Mouse (Mus musculus) left cerebral cortex, postnatal 25 days (tissue): ENCODE measurements around the gene Ccdc183. TPM values are rescaled to one million over a fixed set of nuclear protein-coding genes. Genes with fewer than 3 reads are reported as not detected.
A peak's percentile ranks its signal among the peaks of the same experiment; 100 is the strongest.

Experiments used
- DNase-seq, 2 experiments: peaks; one replicate each; pipeline ENCODE4 v3.0.0; 2022; ENCODE audit warnings: low spot score in 2 of 2, mixed read lengths in 1 of 2
- intact Hi-C: fragments of 180-260 bp; cut with DNase I; formaldehyde crosslinking; loops from one replicate; pipeline ENCODE4 v1.15.1; 2025
- total RNA-seq, 2 experiments: library from RNA; stranded (reverse); gene quantifications; 2 replicates each; pipeline ENCODE4 v1.2.3; 2021

Ccdc183 gene
- total RNA-seq, 2 experiments from 2014 or later: not detected

- intact Hi-C loops: no loop called here
- peak; percentile 59 to 71 for DNase-seq
Measured at GRCm38 (mm10) chr2:25579737-25580460, 37.6 kb downstream of the Ccdc183 start.

- no peak for DNase-seq
Measured at GRCm38 (mm10) chr2:25578796-25579736, 38.4 kb downstream of the Ccdc183 start.

GRCm38 (mm10) chr2:25577951-25578795 lies 39.3 kb downstream of the Ccdc183 start:
- no peak for DNase-seq
- intact Hi-C loops: no loop called here

More at GRCm38 (mm10) chr2:25578796-25579736, 38.4 kb downstream of the Ccdc183 start:
- intact Hi-C loops: no loop called here

- intact Hi-C loops: no loop called here
- DNase-seq: peak; percentile 39 to 67
Measured at GRCm38 (mm10) chr2:25576965-25577891, 40.2 kb downstream of the Ccdc183 start.

GRCm38 (mm10) chr2:25576028-25576850 lies 41.2 kb downstream of the Ccdc183 start:
- intact Hi-C loops: no loop called here
- DNase-seq: peak; percentile 45 to 88

- intact Hi-C loops: no loop called here
- DNase-seq: no peak
Measured at GRCm38 (mm10) chr2:25575432-25576027, 41.9 kb downstream of the Ccdc183 start.

- peak; percentile 97 to 98 for DNase-seq
- intact Hi-C loops: no loop called here
Measured at GRCm38 (mm10) chr2:25574579-25575431, 42.7 kb downstream of the Ccdc183 start, which contains the start of the genes Mamdc4 and Phpt1. Gene Mamdc4, minus strand, starts transcription at chr2:25574845. Gene Phpt1, minus strand, starts transcription at chr2:25575224.

- DNase-seq: no peak
- intact Hi-C loops: no loop called here
Measured at GRCm38 (mm10) chr2:25574136-25574535, 43.3 kb downstream of the Ccdc183 start.

- intact Hi-C loops: no loop called here
- DNase-seq: no peak
Measured at GRCm38 (mm10) chr2:25573068-25573467, 44.4 kb downstream of the Ccdc183 start.

GRCm38 (mm10) chr2:25571221-25571620 lies 46.3 kb downstream of the Ccdc183 start:
- intact Hi-C loops: no loop called here
- no peak for DNase-seq

GRCm38 (mm10) chr2:25569323-25569722 lies 48.2 kb downstream of the Ccdc183 start:
- DNase-seq: no peak
- intact Hi-C loops: no loop called here

- DNase-seq: no peak
- intact Hi-C loops: no loop called here
Measured at GRCm38 (mm10) chr2:25568473-25569019, 48.9 kb downstream of the Ccdc183 start.

- intact Hi-C loops: no loop called here
- no peak for DNase-seq
Measured at GRCm38 (mm10) chr2:25566558-25566957, 50.9 kb downstream of the Ccdc183 start.

GRCm38 (mm10) chr2:25565741-25566140 lies 51.7 kb downstream of the Ccdc183 start:
- DNase-seq: no peak
- intact Hi-C loops: no loop called here

- intact Hi-C loops: no loop called here
- no peak for DNase-seq
Measured at GRCm38 (mm10) chr2:25561946-25562345, 55.5 kb downstream of the Ccdc183 start.

- DNase-seq: no peak
- intact Hi-C loops: no loop called here
Measured at GRCm38 (mm10) chr2:25560551-25560950, 56.9 kb downstream of the Ccdc183 start.
